Mouse (Mus musculus): ENCODE data around the gene Hivep2. TPM values are rescaled to one million over a fixed set of nuclear protein-coding genes. Genes with fewer than 3 reads are reported as not detected.

Gene Hivep2
- polyA plus RNA-seq, 1 experiment, result 18.6 TPM

GRCm38 (mm10) chr10:14043349-14043710 lies 77.5 kb downstream of the Hivep2 start:
- TF ChIP-seq CTCF (IDR thresholded peaks at IDR 0.05; ENCODE audit: borderline replicate concordance, extremely low read depth, insufficient read depth, insufficient read length), result no peak
- no peak for TF ChIP-seq POLR2A (IDR thresholded peaks at IDR 0.05; ENCODE audit: borderline replicate concordance, extremely low read depth, insufficient read depth, insufficient read length, poor library complexity, severe bottlenecking)

GRCm38 (mm10) chr10:14044046-14044782 lies 78.3 kb downstream of the Hivep2 start:
- no peak for DNase-seq (ENCODE audit: low read depth)
- TF ChIP-seq POLR2A (IDR thresholded peaks at IDR 0.05; ENCODE audit: borderline replicate concordance, extremely low read depth, insufficient read depth, insufficient read length, poor library complexity, severe bottlenecking), result no peak
- no peak for TF ChIP-seq CTCF (IDR thresholded peaks at IDR 0.05; ENCODE audit: borderline replicate concordance, extremely low read depth, insufficient read depth, insufficient read length)

More at GRCm38 (mm10) chr10:14043349-14043710, 77.5 kb downstream of the Hivep2 start:
- no peak for DNase-seq (ENCODE audit: low read depth)

- no peak for DNase-seq (ENCODE audit: low read depth)
- TF ChIP-seq POLR2A (IDR thresholded peaks at IDR 0.05; ENCODE audit: borderline replicate concordance, extremely low read depth, insufficient read depth, insufficient read length, poor library complexity, severe bottlenecking) (no peak), CTCF (IDR thresholded peaks at IDR 0.05; ENCODE audit: borderline replicate concordance, extremely low read depth, insufficient read depth, insufficient read length) (no peak)
Observed at GRCm38 (mm10) chr10:14044783-14045392, 79.0 kb downstream of the Hivep2 start.

- TF ChIP-seq CTCF (IDR thresholded peaks at IDR 0.05; ENCODE audit: borderline replicate concordance, extremely low read depth, insufficient read depth, insufficient read length) (no peak), POLR2A (IDR thresholded peaks at IDR 0.05; ENCODE audit: borderline replicate concordance, extremely low read depth, insufficient read depth, insufficient read length, poor library complexity, severe bottlenecking) (no peak)
- DNase-seq (ENCODE audit: low read depth), result no peak
Observed at GRCm38 (mm10) chr10:14045745-14046144, 79.9 kb downstream of the Hivep2 start.

- no peak for DNase-seq (ENCODE audit: low read depth)
Observed at GRCm38 (mm10) chr10:14046171-14046651, 80.3 kb downstream of the Hivep2 start.

GRCm38 (mm10) chr10:14046935-14047334 lies 81.1 kb downstream of the Hivep2 start:
- DNase-seq (ENCODE audit: low read depth), result no peak
- TF ChIP-seq POLR2A (IDR thresholded peaks at IDR 0.05; ENCODE audit: borderline replicate concordance, extremely low read depth, insufficient read depth, insufficient read length, poor library complexity, severe bottlenecking) (no peak), CTCF (IDR thresholded peaks at IDR 0.05; ENCODE audit: borderline replicate concordance, extremely low read depth, insufficient read depth, insufficient read length) (peak; percentile 41; the same call in 1 of the 2 replicates)

More at GRCm38 (mm10) chr10:14046171-14046651, 80.3 kb downstream of the Hivep2 start:
- no peak for TF ChIP-seq CTCF (IDR thresholded peaks at IDR 0.05; ENCODE audit: borderline replicate concordance, extremely low read depth, insufficient read depth, insufficient read length)
- TF ChIP-seq POLR2A (IDR thresholded peaks at IDR 0.05; ENCODE audit: borderline replicate concordance, extremely low read depth, insufficient read depth, insufficient read length, poor library complexity, severe bottlenecking), result no peak

- TF ChIP-seq POLR2A (IDR thresholded peaks at IDR 0.05; ENCODE audit: borderline replicate concordance, extremely low read depth, insufficient read depth, insufficient read length, poor library complexity, severe bottlenecking), result no peak
- no peak for TF ChIP-seq CTCF (IDR thresholded peaks at IDR 0.05; ENCODE audit: borderline replicate concordance, extremely low read depth, insufficient read depth, insufficient read length)
- no peak for DNase-seq (ENCODE audit: low read depth)
Observed at GRCm38 (mm10) chr10:14047661-14048060, 81.8 kb downstream of the Hivep2 start.

GRCm38 (mm10) chr10:14048322-14048915 lies 82.5 kb downstream of the Hivep2 start:
- no peak for DNase-seq (ENCODE audit: low read depth)
- TF ChIP-seq POLR2A (IDR thresholded peaks at IDR 0.05; ENCODE audit: borderline replicate concordance, extremely low read depth, insufficient read depth, insufficient read length, poor library complexity, severe bottlenecking) (no peak), CTCF (IDR thresholded peaks at IDR 0.05; ENCODE audit: borderline replicate concordance, extremely low read depth, insufficient read depth, insufficient read length) (no peak)

- peak; percentile 59 for DNase-seq (ENCODE audit: low read depth)
- no peak for TF ChIP-seq CTCF (IDR thresholded peaks at IDR 0.05; ENCODE audit: borderline replicate concordance, extremely low read depth, insufficient read depth, insufficient read length)
- no peak for TF ChIP-seq POLR2A (IDR thresholded peaks at IDR 0.05; ENCODE audit: borderline replicate concordance, extremely low read depth, insufficient read depth, insufficient read length, poor library complexity, severe bottlenecking)
Observed at GRCm38 (mm10) chr10:14048916-14049445, 83.1 kb downstream of the Hivep2 start.

GRCm38 (mm10) chr10:14049686-14050085 lies 83.8 kb downstream of the Hivep2 start:
- no peak for DNase-seq (ENCODE audit: low read depth)
- TF ChIP-seq CTCF (IDR thresholded peaks at IDR 0.05; ENCODE audit: borderline replicate concordance, extremely low read depth, insufficient read depth, insufficient read length) (no peak), POLR2A (IDR thresholded peaks at IDR 0.05; ENCODE audit: borderline replicate concordance, extremely low read depth, insufficient read depth, insufficient read length, poor library complexity, severe bottlenecking) (no peak)

GRCm38 (mm10) chr10:14050586-14050985 lies 84.7 kb downstream of the Hivep2 start:
- no peak for TF ChIP-seq CTCF (IDR thresholded peaks at IDR 0.05; ENCODE audit: borderline replicate concordance, extremely low read depth, insufficient read depth, insufficient read length)
- no peak for TF ChIP-seq POLR2A (IDR thresholded peaks at IDR 0.05; ENCODE audit: borderline replicate concordance, extremely low read depth, insufficient read depth, insufficient read length, poor library complexity, severe bottlenecking)
- no peak for DNase-seq (ENCODE audit: low read depth)
